Mouse (Mus musculus): ENCODE data around the gene Eps8. TPM values are rescaled to one million over a fixed set of nuclear protein-coding genes. Genes with fewer than 3 reads are reported as not detected.

The Eps8 gene
- polyA plus RNA-seq, 1 experiment from 2014 or later = 6.7 TPM

GRCm38 (mm10) chr6:137525769-137526168, 128.9 kb downstream of the Eps8 start:
- Histone ChIP-seq H3K4me3 (no peak overlapping the region), H3K4me1 (no peaks in the 10 kb centered on the region), H3K4me2 (no peak overlapping the region), H3K9ac (no peak overlapping the region), H3K36me3 (ENCODE audit: poor library complexity, severe bottlenecking) (no peaks in the 10 kb centered on the region), H3K27ac (no peak overlapping the region), H3K27me3 (no peaks in the 10 kb centered on the region), H3K9me3 (replicated peaks) (no peaks in the 10 kb centered on the region)
- 8% methylated on average over 3 of the region's 3 CpGs for WGBS
- ATAC-seq = peak; percentile 53; the same call in 1 of the 2 replicates

DNA sequence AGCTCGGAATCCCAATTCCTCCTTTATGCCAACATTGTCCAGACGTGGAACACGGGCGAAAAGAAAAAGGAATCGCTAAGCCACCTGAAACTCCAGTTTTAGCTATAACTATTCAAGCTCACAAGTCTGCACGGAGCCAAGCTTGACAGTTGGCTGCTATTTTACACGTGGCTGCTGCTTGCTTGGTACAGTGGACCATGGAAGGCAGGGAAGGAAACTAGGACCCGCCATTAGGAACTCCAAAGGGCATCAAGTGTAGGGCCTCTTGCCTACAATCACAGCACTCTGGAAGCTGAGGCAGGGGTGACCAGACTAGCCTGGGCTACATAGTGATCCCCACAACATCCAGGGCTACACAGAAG, 134.4 kb downstream of the Eps8 start:
- H3K36me3 ChIP-seq (ENCODE audit: poor library complexity, severe bottlenecking) = no peaks in the 10 kb centered on the region
- no peaks in the 10 kb centered on the region for H3K27me3 ChIP-seq
- H3K4me1 ChIP-seq = no peaks in the 10 kb centered on the region
- H3K4me2 ChIP-seq = no peak overlapping the region
- H3K9ac ChIP-seq = no peak overlapping the region
- no peak for ATAC-seq
- WGBS = 85% methylated on average over 8 of the region's 8 CpGs
- H3K27ac ChIP-seq = no peak overlapping the region
- no peaks in the 10 kb centered on the region for H3K9me3 ChIP-seq (replicated peaks)
- no peak overlapping the region for H3K4me3 ChIP-seq

- H3K4me3 ChIP-seq = no peak overlapping the region
- H3K9me3 ChIP-seq (replicated peaks) = no peaks in the 10 kb centered on the region
- H3K4me1 ChIP-seq = no peaks in the 10 kb centered on the region
- no peak overlapping the region for H3K27ac ChIP-seq
- no peaks in the 10 kb centered on the region for H3K36me3 ChIP-seq (ENCODE audit: poor library complexity, severe bottlenecking)
- H3K9ac ChIP-seq = no peak overlapping the region
- no peak overlapping the region for H3K4me2 ChIP-seq
- H3K27me3 ChIP-seq = no peaks in the 10 kb centered on the region
- ATAC-seq = no peak
- 76% methylated on average over 11 of the region's 11 CpGs for WGBS
Observed at GRCm38 (mm10) chr6:137519529-137520342, 134.9 kb downstream of the Eps8 start.

GRCm38 (mm10) chr6:137514872-137515271, 139.8 kb downstream of the Eps8 start:
- Histone ChIP-seq H3K27ac (no peak overlapping the region), H3K9me3 (replicated peaks) (no peaks in the 10 kb centered on the region), H3K4me1 (no peaks in the 10 kb centered on the region), H3K4me3 (no peak overlapping the region), H3K4me2 (no peak overlapping the region), H3K9ac (no peak overlapping the region), H3K36me3 (ENCODE audit: poor library complexity, severe bottlenecking) (no peaks in the 10 kb centered on the region), H3K27me3 (no peaks in the 10 kb centered on the region)
- no peak for ATAC-seq
- WGBS = 86% methylated on average over 4 of the region's 4 CpGs

DNA sequence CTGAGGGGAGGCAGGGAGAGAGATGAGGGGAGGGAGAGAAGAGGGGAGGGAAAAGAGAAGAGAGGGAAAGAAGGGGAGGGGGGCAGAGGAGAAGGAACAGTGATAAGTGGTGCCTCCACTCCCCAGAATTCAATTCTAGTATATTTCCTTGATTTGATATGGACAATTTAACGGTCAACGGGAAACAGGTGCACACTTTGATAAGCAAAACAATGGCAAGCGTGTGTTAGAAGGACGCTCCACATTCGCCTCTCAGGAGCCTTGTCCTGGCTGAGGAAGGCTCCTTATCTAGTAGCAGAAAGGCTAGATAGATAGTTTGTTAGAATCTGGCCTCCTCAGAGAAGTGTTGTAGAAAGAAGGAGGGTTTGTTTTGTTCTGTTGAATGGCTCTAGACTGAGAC, 141.9 kb downstream of the Eps8 start:
- H3K4me3 ChIP-seq = no peak overlapping the region
- no peak for ATAC-seq
- no peak overlapping the region for H3K4me2 ChIP-seq
- 85% methylated on average over 5 of the region's 5 CpGs for WGBS
- H3K36me3 ChIP-seq (ENCODE audit: poor library complexity, severe bottlenecking) = no peaks in the 10 kb centered on the region
- no peaks in the 10 kb centered on the region for H3K4me1 ChIP-seq
- H3K9me3 ChIP-seq (replicated peaks) = no peaks in the 10 kb centered on the region
- H3K27ac ChIP-seq = no peak overlapping the region
- H3K27me3 ChIP-seq = no peaks in the 10 kb centered on the region
- H3K9ac ChIP-seq = no peak overlapping the region

GRCm38 (mm10) chr6:137509341-137510045, 145.2 kb downstream of the Eps8 start:
- no peak for ATAC-seq
- 85% methylated on average over 14 of the region's 14 CpGs for WGBS
- Histone ChIP-seq H3K36me3 (ENCODE audit: poor library complexity, severe bottlenecking) (no peaks in the 10 kb centered on the region), H3K9ac (no peak overlapping the region), H3K4me3 (no peak overlapping the region), H3K4me1 (no peaks in the 10 kb centered on the region), H3K27me3 (no peaks in the 10 kb centered on the region), H3K4me2 (no peak overlapping the region), H3K9me3 (replicated peaks) (no peaks in the 10 kb centered on the region), H3K27ac (no peak overlapping the region)

DNA sequence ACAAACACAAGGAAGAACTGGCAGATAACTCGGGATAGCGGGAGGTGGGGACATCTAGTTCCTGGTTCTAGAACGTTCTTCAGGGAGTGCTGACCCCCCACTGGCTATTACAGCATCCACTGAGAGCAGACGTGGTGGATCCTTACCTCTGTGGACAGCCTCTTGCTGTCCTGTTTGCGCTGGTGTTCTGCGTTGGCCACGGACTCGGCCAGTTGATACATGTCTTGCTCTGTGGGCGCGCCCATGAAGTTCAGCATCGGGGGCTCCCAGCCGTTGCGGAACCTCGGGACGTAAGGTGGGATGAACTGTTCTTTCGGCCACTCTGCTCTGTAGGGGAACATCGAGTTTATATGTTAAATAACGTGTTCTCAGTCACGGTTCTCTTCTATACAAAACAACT, 145.7 kb downstream of the Eps8 start:
- no peak overlapping the region for H3K27ac ChIP-seq
- no peak overlapping the region for H3K4me2 ChIP-seq
- H3K9ac ChIP-seq = no peak overlapping the region
- ATAC-seq = no peak
- no peaks in the 10 kb centered on the region for H3K27me3 ChIP-seq
- no peaks in the 10 kb centered on the region for H3K4me1 ChIP-seq
- no peaks in the 10 kb centered on the region for H3K36me3 ChIP-seq (ENCODE audit: poor library complexity, severe bottlenecking)
- H3K4me3 ChIP-seq = no peak overlapping the region
- H3K9me3 ChIP-seq (replicated peaks) = no peaks in the 10 kb centered on the region
- 95% methylated on average over 19 of the region's 19 CpGs for WGBS

- ATAC-seq = no peak
- Histone ChIP-seq H3K4me2 (no peak overlapping the region), H3K27ac (no peak overlapping the region), H3K36me3 (ENCODE audit: poor library complexity, severe bottlenecking) (no peaks in the 10 kb centered on the region), H3K4me1 (no peaks in the 10 kb centered on the region), H3K27me3 (no peaks in the 10 kb centered on the region), H3K9ac (no peak overlapping the region), H3K9me3 (replicated peaks) (no peaks in the 10 kb centered on the region), H3K4me3 (no peak overlapping the region)
- WGBS = 96% methylated on average over 7 of the region's 7 CpGs
Observed at GRCm38 (mm10) chr6:137506563-137506962, 148.1 kb downstream of the Eps8 start.

- H3K4me2 ChIP-seq = no peak overlapping the region
- no peaks in the 10 kb centered on the region for H3K9me3 ChIP-seq (replicated peaks)
- H3K27ac ChIP-seq = no peak overlapping the region
- H3K4me3 ChIP-seq = no peak overlapping the region
- no peaks in the 10 kb centered on the region for H3K27me3 ChIP-seq
- H3K4me1 ChIP-seq = no peaks in the 10 kb centered on the region
- H3K9ac ChIP-seq = no peak overlapping the region
- no peak for ATAC-seq
- 92% methylated on average over 3 of the region's 3 CpGs for WGBS
- H3K36me3 ChIP-seq (ENCODE audit: poor library complexity, severe bottlenecking) = no peaks in the 10 kb centered on the region
Observed at GRCm38 (mm10) chr6:137505555-137506227, 149.0 kb downstream of the Eps8 start.

DNA sequence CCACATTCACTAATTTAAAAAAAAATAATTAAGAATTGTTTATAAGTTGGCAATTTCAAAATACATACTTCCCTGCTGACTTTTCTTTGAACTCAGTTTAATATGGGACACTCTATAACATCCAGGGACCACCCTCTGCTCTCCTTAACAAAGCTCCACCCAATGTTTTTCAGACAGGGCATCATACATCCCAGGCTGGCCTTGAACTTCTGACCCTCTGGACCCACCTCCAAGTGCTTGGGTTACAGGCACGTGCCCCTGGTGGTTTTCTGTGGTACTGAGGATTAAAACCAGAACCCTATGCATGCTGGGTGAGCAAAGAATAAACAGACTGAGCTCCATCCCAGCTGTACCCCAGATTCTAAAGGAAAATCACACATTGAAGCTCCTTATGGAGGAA, 150.6 kb downstream of the Eps8 start:
- H3K36me3 ChIP-seq (ENCODE audit: poor library complexity, severe bottlenecking) = no peaks in the 10 kb centered on the region
- H3K9ac ChIP-seq = no peak overlapping the region
- no peak overlapping the region for H3K4me2 ChIP-seq
- no peak for ATAC-seq
- no peaks in the 10 kb centered on the region for H3K4me1 ChIP-seq
- no peaks in the 10 kb centered on the region for H3K27me3 ChIP-seq
- no peak overlapping the region for H3K27ac ChIP-seq
- no peak overlapping the region for H3K4me3 ChIP-seq
- 72% methylated on average over 1 of the region's 1 CpGs for WGBS
- no peaks in the 10 kb centered on the region for H3K9me3 ChIP-seq (replicated peaks)

DNA sequence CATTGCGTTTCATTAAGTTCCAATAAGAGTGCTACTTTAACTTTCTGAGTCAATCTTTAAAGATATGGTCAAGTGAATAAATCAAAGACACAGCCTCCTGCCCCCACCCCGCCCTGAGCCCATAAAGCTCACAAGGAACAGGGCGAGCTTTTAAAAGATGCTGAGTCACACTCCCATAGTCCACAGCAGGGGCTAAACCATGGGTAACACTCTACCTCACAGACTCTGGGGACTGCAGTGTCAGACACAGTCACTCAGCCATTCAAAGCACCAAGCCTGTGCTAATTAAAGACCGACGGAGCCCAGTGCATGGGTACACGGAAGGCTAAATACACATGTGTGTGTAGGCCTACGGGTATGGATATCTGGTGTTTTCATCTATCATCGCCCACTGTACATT, 151.2 kb downstream of the Eps8 start:
- Histone ChIP-seq H3K4me2 (no peak overlapping the region), H3K4me3 (no peak overlapping the region), H3K9me3 (replicated peaks) (no peaks in the 10 kb centered on the region), H3K36me3 (ENCODE audit: poor library complexity, severe bottlenecking) (no peaks in the 10 kb centered on the region), H3K9ac (no peak overlapping the region), H3K27me3 (no peaks in the 10 kb centered on the region), H3K27ac (no peak overlapping the region), H3K4me1 (no peaks in the 10 kb centered on the region)
- 89% methylated on average over 8 of the region's 8 CpGs for WGBS
- no peak for ATAC-seq

- Histone ChIP-seq H3K4me3 (no peak overlapping the region), H3K4me2 (no peak overlapping the region), H3K9me3 (replicated peaks) (no peaks in the 10 kb centered on the region), H3K27me3 (no peaks in the 10 kb centered on the region), H3K36me3 (ENCODE audit: poor library complexity, severe bottlenecking) (no peaks in the 10 kb centered on the region), H3K9ac (no peak overlapping the region), H3K4me1 (no peaks in the 10 kb centered on the region), H3K27ac (no peak overlapping the region)
- 89% methylated on average over 7 of the region's 7 CpGs for WGBS
- ATAC-seq = no peak
Observed at GRCm38 (mm10) chr6:137503009-137503408, 151.7 kb downstream of the Eps8 start.
